Mouse (Mus musculus) small intestine, adult 2 months (tissue): ENCODE measurements at regions not wholly inside any gene's neighbourhood (a gene's known extent, or its start where the extent isn't known, plus 50 kb on each side); places are given as distances from the start of the nearest gene placed in this dataset.

ENCODE experiments used
- CTCF ChIP-seq: fragments of 200-500 bp; IDR thresholded peaks from 2 replicates; pipeline ENCODE4 v1.5.1; 2012; ENCODE audit warnings: low read depth, mild to moderate bottlenecking, control low read depth, inconsistent platforms, low read length, moderate library complexity, mixed read lengths; ENCODE audit not compliant: insufficient replicate concordance, insufficient read length; ENCODE audit errors: extremely low read depth
- POLR2A ChIP-seq: fragments of 200-500 bp; IDR thresholded peaks from 2 replicates; pipeline ENCODE4 v1.6.1; 2012; ENCODE audit warnings: low read depth, mild to moderate bottlenecking, control low read depth, inconsistent platforms, low read length, moderate library complexity

DNA sequence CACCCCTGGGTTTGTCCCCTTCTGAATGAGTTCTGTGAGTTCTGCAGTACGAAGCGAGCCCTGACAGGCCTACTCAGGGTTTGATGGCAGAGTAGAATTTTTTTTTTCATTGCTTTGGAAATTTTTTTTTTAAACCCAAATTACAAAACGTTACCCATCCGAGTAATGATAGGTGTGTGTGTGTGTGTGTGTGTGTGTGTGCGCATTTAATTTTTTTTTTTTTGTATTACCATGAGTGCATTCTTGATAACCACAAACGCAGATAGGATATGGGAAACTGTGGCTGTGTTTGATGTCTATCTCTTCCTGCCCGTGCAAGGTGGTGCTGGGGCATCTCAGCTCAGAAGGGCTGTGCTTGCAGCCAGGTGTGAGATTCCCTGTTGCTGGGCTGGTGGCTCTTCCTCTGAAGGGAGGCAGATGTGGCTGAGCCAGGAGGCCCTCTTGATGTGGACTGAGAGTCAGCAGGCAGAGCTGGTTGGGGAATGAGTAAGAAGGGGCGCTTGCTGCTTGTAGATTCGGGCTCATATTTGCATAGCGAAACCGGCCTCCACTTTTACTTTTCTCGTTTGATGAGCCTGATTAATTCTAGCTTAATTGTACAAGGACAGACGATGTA is 160.7 kb upstream of the Ubr2 start:
- TF ChIP-seq CTCF: no peak
- TF ChIP-seq POLR2A: no peak
